Mouse (Mus musculus): ENCODE results near the gene Nccrp1.

Nccrp1 gene

DNA sequence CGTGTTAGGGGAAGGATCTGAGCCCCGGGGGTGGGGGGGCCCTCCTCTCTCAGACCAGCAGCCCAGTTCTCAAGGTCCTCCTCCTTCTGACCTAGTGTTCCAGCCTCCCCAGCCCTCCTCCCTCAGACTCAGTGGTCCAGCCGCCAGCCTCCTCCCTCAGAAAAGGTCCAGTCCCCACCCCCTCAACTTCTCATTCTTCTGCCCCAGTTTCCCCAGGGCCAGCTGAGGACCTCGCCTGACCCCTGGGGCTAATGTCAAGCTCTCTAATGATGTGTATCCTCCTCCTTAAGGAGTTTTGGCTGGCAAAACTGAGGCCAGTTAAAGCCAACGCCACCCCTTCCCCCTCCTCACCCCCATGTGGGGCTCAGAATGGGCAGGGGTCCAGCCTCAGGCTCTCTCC is at the start of gene Nccrp1:
Gene Nccrp1, minus strand, starts transcription at position 101 of the 400 bp plus-strand sequence.
- DNase-seq (ENCODE audit: low spot score): no peak

DNA sequence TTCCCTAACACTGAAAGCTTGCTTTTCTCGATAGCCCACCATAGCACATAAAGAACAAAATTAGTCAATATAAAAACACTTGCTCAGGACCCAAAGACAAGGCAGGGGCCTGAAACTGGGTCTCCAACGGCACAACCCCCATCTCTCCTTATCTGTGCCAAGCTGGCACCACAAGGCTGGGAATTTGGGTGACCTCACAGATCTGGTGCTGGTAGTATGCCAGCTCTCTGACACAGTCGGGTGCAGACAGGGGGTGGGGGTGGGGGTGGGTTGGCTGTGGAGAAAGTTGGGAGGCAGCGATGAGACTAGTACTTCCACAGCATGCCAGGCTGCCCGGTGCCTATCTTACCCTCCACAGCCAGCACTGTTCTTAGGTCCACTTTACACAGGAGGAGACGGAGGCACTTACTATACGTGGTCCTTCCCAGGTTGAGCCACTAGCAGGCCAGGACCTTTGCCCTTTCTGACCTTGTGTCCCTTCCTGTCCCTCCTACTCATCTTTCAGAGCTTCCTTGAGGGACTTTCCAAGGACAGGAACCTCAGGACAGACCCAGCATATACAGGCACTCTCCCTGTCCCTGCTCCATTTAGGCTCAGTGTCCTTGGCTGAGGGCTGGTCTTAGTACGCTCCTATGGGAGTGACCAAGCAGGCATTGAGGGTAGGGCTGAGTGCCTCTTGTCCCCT is 48.8 kb upstream of the Nccrp1 start:
- DNase-seq (ENCODE audit: low spot score): no peak

GRCm38 (mm10) chr7:28593206-28594111 is 46.4 kb upstream of the Nccrp1 start:
- DNase-seq (ENCODE audit: low spot score): peak; percentile 51

GRCm38 (mm10) chr7:28591862-28592261 is 44.8 kb upstream of the Nccrp1 start:
- DNase-seq (ENCODE audit: low spot score): no peak

- no peak for DNase-seq (ENCODE audit: low spot score)
These were observed 40.6 kb upstream of the Nccrp1 start for GRCm38 (mm10) chr7:28587644-28588043.

GRCm38 (mm10) chr7:28586663-28587411 is 39.8 kb upstream of the Nccrp1 start:
- peak; percentile 73 for DNase-seq (ENCODE audit: low spot score)

GRCm38 (mm10) chr7:28585001-28585400 is 37.9 kb upstream of the Nccrp1 start:
- no peak for DNase-seq (ENCODE audit: low spot score)

- no peak for DNase-seq (ENCODE audit: low spot score)
These were observed 37.4 kb upstream of the Nccrp1 start for GRCm38 (mm10) chr7:28584468-28584867.

DNA sequence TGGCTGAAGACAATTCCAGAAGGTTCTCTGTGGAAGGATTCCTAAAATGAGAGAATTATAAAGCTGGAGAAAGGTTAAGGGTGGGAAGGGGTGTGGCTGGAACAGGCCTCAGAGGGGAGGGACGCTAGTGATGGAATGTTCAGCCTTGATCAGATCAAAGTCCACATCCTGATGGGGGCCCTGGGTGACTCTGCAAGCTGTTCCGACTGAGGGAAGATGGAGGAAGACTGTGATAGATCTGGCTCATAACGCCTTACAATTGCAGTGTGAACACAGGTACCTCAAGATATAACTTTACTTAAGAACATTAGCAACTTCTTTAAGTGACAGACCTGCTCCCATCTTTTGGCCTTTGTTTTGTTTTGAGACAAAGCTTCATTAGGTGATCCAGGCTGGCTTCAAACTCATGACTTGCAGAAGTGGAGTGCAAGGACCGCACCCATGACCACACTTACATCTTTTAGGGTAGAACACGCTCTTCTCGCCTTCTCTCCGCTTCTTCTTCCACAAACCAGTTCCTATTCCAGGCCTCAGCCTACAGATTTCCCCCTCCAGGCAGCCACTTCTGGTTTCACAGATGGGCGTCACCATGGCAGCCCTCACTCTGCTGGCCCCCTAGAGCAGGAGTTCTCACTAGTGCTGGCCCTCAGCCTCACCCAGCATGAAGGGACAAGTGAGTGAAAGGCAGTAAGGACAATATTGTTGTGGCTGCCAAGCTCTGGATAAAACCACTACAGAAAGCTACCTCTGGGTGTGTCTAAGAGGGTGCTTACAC is 36.7 kb upstream of the Nccrp1 start:
- no peak for DNase-seq (ENCODE audit: low spot score)

GRCm38 (mm10) chr7:28582841-28583240 is 35.8 kb upstream of the Nccrp1 start:
- no peak for DNase-seq (ENCODE audit: low spot score)

GRCm38 (mm10) chr7:28581721-28582120 is 34.7 kb upstream of the Nccrp1 start:
- no peak for DNase-seq (ENCODE audit: low spot score)

- DNase-seq (ENCODE audit: low spot score): no peak
These were observed 32.8 kb upstream of the Nccrp1 start for GRCm38 (mm10) chr7:28579826-28580225.

GRCm38 (mm10) chr7:28578543-28579053 is 31.5 kb upstream of the Nccrp1 start:
- no peak for DNase-seq (ENCODE audit: low spot score)

GRCm38 (mm10) chr7:28577826-28578542 is 30.9 kb upstream of the Nccrp1 start:
- peak; percentile 49 for DNase-seq (ENCODE audit: low spot score)

DNA sequence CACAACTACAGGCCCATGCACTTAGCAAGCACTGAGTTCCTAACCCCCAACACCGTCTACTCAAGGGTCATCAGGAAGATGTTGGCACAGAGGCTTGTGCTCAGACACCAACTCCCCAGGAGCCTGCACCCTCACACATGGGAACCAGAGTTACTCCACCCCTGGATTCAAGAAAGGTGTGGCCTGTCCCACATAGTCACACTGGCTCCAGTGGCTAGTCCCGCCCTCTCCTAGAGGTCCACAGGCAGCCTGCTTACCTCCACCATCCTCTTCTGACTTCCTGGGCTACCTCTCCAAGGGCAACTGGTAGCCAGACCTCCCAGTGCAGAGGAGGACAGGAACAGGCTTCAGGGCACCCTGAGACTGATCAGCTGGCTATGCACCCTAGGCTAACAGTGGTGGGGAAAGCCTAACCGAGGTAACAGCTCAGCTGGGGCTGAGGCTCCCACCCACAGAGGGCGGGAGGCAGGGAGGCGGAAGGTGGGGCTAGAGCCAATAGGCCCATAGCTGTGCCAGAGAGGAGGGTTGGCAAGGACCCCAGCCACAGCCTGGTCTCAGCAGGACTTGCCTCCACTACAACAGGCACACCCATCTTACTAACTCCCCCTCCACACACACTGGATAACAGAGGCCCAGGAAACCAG is 29.3 kb upstream of the Nccrp1 start:
- no peak for DNase-seq (ENCODE audit: low spot score)

- DNase-seq (ENCODE audit: low spot score): no peak
These were observed 28.5 kb upstream of the Nccrp1 start for GRCm38 (mm10) chr7:28575597-28575996.

DNA sequence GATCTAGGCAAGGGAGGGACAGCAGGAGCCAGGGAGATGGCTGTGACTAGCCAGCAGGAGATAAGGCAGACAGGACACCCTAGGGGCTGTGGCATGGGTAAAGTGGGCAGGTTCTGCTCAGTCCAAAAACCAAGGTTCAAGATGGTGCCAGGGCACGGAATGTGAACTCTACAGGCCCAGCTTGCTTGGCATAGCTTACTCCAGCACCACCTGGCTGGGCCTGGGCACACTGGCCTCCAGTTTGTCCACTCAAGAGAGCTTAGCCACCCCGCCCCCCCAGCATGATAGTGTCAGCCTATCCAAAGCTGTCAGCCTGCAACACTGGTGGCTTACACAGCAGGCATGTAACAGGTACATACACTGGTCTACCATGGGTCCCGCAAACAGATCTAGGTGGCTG is 26.2 kb upstream of the Nccrp1 start:
- no peak for DNase-seq (ENCODE audit: low spot score)

GRCm38 (mm10) chr7:28572689-28573088 is 25.6 kb upstream of the Nccrp1 start:
- DNase-seq (ENCODE audit: low spot score): no peak

DNA sequence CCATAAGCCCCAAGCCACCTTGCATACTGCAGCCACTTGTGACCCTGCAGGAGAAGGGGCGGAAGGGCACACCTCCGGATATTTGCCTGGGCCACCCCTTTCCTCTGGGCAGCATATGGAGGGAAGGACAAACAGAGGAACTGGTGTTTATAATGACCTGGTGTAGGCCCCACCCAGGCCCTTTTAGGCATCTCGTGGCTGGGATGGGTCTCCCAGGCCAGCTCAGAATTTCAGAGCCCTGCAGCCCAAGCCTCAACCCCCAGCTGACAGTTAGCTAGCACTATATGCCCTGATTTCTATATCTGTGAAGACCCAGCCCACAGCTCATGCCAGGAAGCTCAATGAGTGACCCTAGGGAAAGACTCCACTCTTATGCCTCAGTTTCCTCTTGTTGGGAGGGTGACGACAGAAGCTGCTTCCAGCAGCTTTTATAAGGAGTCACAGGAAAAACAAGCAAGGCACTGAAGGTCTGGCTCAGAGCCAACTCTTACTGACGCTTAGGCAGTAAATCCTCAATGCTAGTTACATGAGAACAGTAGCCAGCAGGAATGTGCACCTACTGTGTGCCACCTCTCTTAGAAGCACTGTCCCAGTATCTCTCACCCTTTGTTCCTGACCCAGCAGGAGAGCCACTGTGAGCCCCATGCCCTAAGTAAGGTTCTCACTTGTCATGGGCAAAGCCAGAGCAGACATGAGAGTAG is 24.1 kb upstream of the Nccrp1 start:
- peak; percentile 45 for DNase-seq (ENCODE audit: low spot score)
